In genomic region chr2:102900230-102900721, GRCm38 (mm10) we compare ENCODE assay signal across 9 mouse cellular contexts. TPM values are rescaled to one million over a fixed set of nuclear protein-coding genes. Genes with fewer than 3 reads are reported as not detected.
DNase-seq lines count a peak whose midpoint lies in the region; ATAC-seq and TF ChIP-seq lines count a peak whose summit lies in the region.
"Had no signal": no experiment of that assay in that cellular context is flagged by ENCODE, and none has a peak within 500 bp of the region (broad histone marks: within the 10 kb centered on the region; RNA-seq: fewer than 3 reads in every experiment).

No protein-coding gene starts in this region.

- intact Hi-C loops in left cerebral cortex, postnatal 14 days (cut with DNase I) = no loop called here

- no peak overlapping the region; the same call in 1 of the 2 replicates for H3K4me2 ChIP-seq in kidney, embryonic 14.5 days (replicated peaks; ENCODE audit: low read depth, low read length)
- H3K4me2 ChIP-seq in heart, postnatal 0 days (ENCODE audit: low read depth, low read length) = peak overlapping the region; percentile 80
- H3K4me2 ChIP-seq in liver, embryonic 15.5 days = peak overlapping the region; percentile 85

- H3K4me1 ChIP-seq in kidney, embryonic 14.5 days (ENCODE audit: control insufficient read depth, insufficient read depth, low read length) = no peaks in the 10 kb centered on the region
- H3K4me1 ChIP-seq in heart, postnatal 0 days (ENCODE audit: control insufficient read depth, insufficient read depth) = peaks cover 19% of the 10 kb centered on the region
- peaks cover 58% of the 10 kb centered on the region for H3K4me1 ChIP-seq in liver, embryonic 15.5 days (replicated peaks)

- DNase-seq in kidney, adult 11 months = no peak
- peak; percentile 41 for DNase-seq in NIH3T3 (ENCODE audit: low read depth)
- DNase-seq in heart, postnatal 0 days (ENCODE audit: low spot score) = no peak
- DNase-seq in urinary bladder, postnatal 36 days (ENCODE audit: low spot score in 2 of 2) = no peak
- DNase-seq in left cerebral cortex, postnatal 14 days (ENCODE audit: low spot score in 2 of 2) = no peak
- DNase-seq in cerebellum, postnatal 4 days (ENCODE audit: low spot score in 2 of 2) = no peak
- DNase-seq: embryo, embryonic 11 days had no signal

- no peak for TF ChIP-seq CTCF in heart, postnatal 0 days (IDR thresholded peaks at IDR 0.05; ENCODE audit: low read depth)

- H3K9ac ChIP-seq in kidney, embryonic 14.5 days (ENCODE audit: low read depth, low read length) = no peak overlapping the region
- H3K9ac ChIP-seq in heart, postnatal 0 days (replicated peaks; ENCODE audit: low read depth, low read length) = peak overlapping the region; percentile 67; the same call in 1 of the 2 replicates
- peak overlapping the region; percentile 61 for H3K9ac ChIP-seq in liver, embryonic 15.5 days

- H3K27me3 ChIP-seq in kidney, embryonic 14.5 days (ENCODE audit: control insufficient read depth, insufficient read depth, low read length) = no peaks in the 10 kb centered on the region
- peaks cover 4% of the 10 kb centered on the region; the same call in 1 of the 2 replicates for H3K27me3 ChIP-seq in heart, postnatal 0 days (ENCODE audit: control insufficient read depth, insufficient read depth, low read length)
- no peaks in the 10 kb centered on the region for H3K27me3 ChIP-seq in liver, embryonic 15.5 days

- no peaks in the 10 kb centered on the region for H3K36me3 ChIP-seq in kidney, embryonic 14.5 days (ENCODE audit: control insufficient read depth, insufficient read depth, low read length)
- H3K36me3 ChIP-seq in heart, postnatal 0 days (replicated peaks; ENCODE audit: control insufficient read depth, insufficient read depth, low read length) = no peaks in the 10 kb centered on the region
- H3K36me3 ChIP-seq in liver, embryonic 15.5 days (replicated peaks) = no peaks in the 10 kb centered on the region

- 56% methylated on average over 7 of the region's 7 CpGs for WGBS in kidney, embryonic 14.5 days
- 19% methylated on average over 7 of the region's 7 CpGs for WGBS in heart, postnatal 0 days
- 11% methylated on average over 7 of the region's 7 CpGs for WGBS in liver, embryonic 15.5 days (ENCODE audit: insufficient replicate concordance)

- H3K27ac ChIP-seq in kidney, embryonic 14.5 days (ENCODE audit: low read depth, low read length) = no peak overlapping the region
- H3K27ac ChIP-seq in heart, postnatal 0 days (ENCODE audit: low read depth) = no peak overlapping the region
- H3K27ac ChIP-seq in liver, embryonic 15.5 days (replicated peaks) = peak overlapping the region; percentile 73

- no peaks in the 10 kb centered on the region for H3K9me3 ChIP-seq in kidney, embryonic 14.5 days (ENCODE audit: control insufficient read depth, low read length)
- H3K9me3 ChIP-seq in heart, postnatal 0 days (replicated peaks; ENCODE audit: control insufficient read depth, low read length) = no peaks in the 10 kb centered on the region
- H3K9me3 ChIP-seq in liver, embryonic 15.5 days (replicated peaks) = no peaks in the 10 kb centered on the region

- peak overlapping the region; percentile 37; the same call in 1 of the 2 replicates for H3K4me3 ChIP-seq in kidney, embryonic 14.5 days (ENCODE audit: low read length)
- peak overlapping the region; percentile 62 for H3K4me3 ChIP-seq in heart, postnatal 0 days (ENCODE audit: low read depth, low read length)
- peak overlapping the region; percentile 65 for H3K4me3 ChIP-seq in liver, embryonic 15.5 days (replicated peaks)

- no peak for TF ChIP-seq EP300 in heart, postnatal 0 days (IDR thresholded peaks at IDR 0.05; ENCODE audit: low read depth)

- ATAC-seq in kidney, embryonic 14.5 days (ENCODE audit: low FRiP score, low TSS enrichment) = no peak
- ATAC-seq in heart, postnatal 0 days (ENCODE audit: insufficient read depth, low read depth) = no peak
- peak; percentile 24 for ATAC-seq in liver, embryonic 15.5 days (ENCODE audit: insufficient read depth)

RNA-seq across cellular contexts. Expression of gene Cd44, which starts 1.2 kb away (rescaled TPM):
- polyA plus RNA-seq in kidney, embryonic 14.5 days (2014; fragmentation: Nextera tagmentation; extraction: Ambion mirVana) = 3.2 and 4.0 TPM in 2 replicates
- total RNA-seq in heart, postnatal 0 days (2014; rRNA removed; ENCODE audit: low replicate concordance) = 12.5 and 25.8 TPM in 2 replicates
- 7.4 and 9.3 TPM in 2 replicates for polyA plus RNA-seq in heart, postnatal 0 days (2015; fragmentation: Nextera tagmentation; extraction: Ambion mirVana)
- 15.5 and 15.8 TPM in 2 replicates for polyA plus RNA-seq in liver, embryonic 15.5 days (2015; fragmentation: Nextera tagmentation; extraction: Ambion mirVana)
- 1 to 10 TPM; 7.0 to 8.4 TPM for total RNA-seq in left cerebral cortex, postnatal 14 days (2021)
